ENCODE assay signal across 9 mouse cellular contexts in genomic region chr9:63980179-63981086, GRCm38 (mm10). TPM values are rescaled to one million over a fixed set of nuclear protein-coding genes. Genes with fewer than 3 reads are reported as not detected.
A peak's percentile ranks its signal among the peaks of the same experiment; 100 is the strongest.
DNase-seq lines count a peak whose midpoint lies in the region; ATAC-seq and TF ChIP-seq lines count a peak whose summit lies in the region.
"Had no signal": no experiment of that assay in that cellular context is flagged by ENCODE, and none has a peak within 500 bp of the region (broad histone marks: within the 10 kb centered on the region; RNA-seq: fewer than 3 reads in every experiment).

No protein-coding gene starts in this region.

- H3K4me3 ChIP-seq in embryonic facial prominence, embryonic 10.5 days, result peak overlapping the region; percentile 39
- H3K4me3 ChIP-seq in hindbrain, embryonic 16.5 days (ENCODE audit: low read length), result no peak overlapping the region
- H3K4me3 ChIP-seq in myocyte, result no peak overlapping the region
- H3K4me3 ChIP-seq: megakaryocyte, embryonic 14.5 days had no signal

- 8% methylated on average over 18 of the region's 18 CpGs for WGBS in embryonic facial prominence, embryonic 10.5 days
- WGBS in hindbrain, embryonic 16.5 days, result 14% methylated on average over 18 of the region's 18 CpGs

- no peaks in the 10 kb centered on the region for H3K27me3 ChIP-seq in embryonic facial prominence, embryonic 10.5 days (replicated peaks; ENCODE audit: low read depth, poor library complexity, severe bottlenecking)
- no peaks in the 10 kb centered on the region for H3K27me3 ChIP-seq in hindbrain, embryonic 16.5 days (replicated peaks; ENCODE audit: control insufficient read depth, insufficient read depth, low read length)
- no peaks in the 10 kb centered on the region for H3K27me3 ChIP-seq in myocyte (ENCODE audit: control insufficient read depth, insufficient read depth, insufficient read length)

- peaks cover 32% of the 10 kb centered on the region for H3K36me3 ChIP-seq in embryonic facial prominence, embryonic 10.5 days (replicated peaks)
- H3K36me3 ChIP-seq in hindbrain, embryonic 16.5 days (ENCODE audit: control insufficient read depth, insufficient read depth, low read length), result no peaks in the 10 kb centered on the region
- no peaks in the 10 kb centered on the region for H3K36me3 ChIP-seq in myocyte (ENCODE audit: control insufficient read depth, insufficient read depth)

- H3K9me3 ChIP-seq in embryonic facial prominence, embryonic 10.5 days, result no peaks in the 10 kb centered on the region
- H3K9me3 ChIP-seq in hindbrain, embryonic 16.5 days (ENCODE audit: control insufficient read depth, low read length), result no peaks in the 10 kb centered on the region
- H3K9me3 ChIP-seq: megakaryocyte, embryonic 14.5 days had no signal

- peak overlapping the region; percentile 73 for H3K27ac ChIP-seq in embryonic facial prominence, embryonic 10.5 days (replicated peaks)
- H3K27ac ChIP-seq in hindbrain, embryonic 16.5 days (ENCODE audit: low read depth, low read length), result no peak overlapping the region

- H3K79me2 ChIP-seq in myocyte (ENCODE audit: control insufficient read depth, insufficient read depth), result no peaks in the 10 kb centered on the region

- peaks cover 99% of the 10 kb centered on the region for H3K4me1 ChIP-seq in embryonic facial prominence, embryonic 10.5 days
- peaks cover 20% of the 10 kb centered on the region for H3K4me1 ChIP-seq in hindbrain, embryonic 16.5 days (ENCODE audit: control insufficient read depth, insufficient read depth, low read depth, low read length)

- peak; percentile 34 for DNase-seq in kidney, adult 18-20 months
- no peak for DNase-seq in kidney, adult 8-10 months
- peak; percentile 69 for DNase-seq in embryonic facial prominence, embryonic 10.5 days (ENCODE audit: low spot score)
- DNase-seq in adrenal gland, postnatal 14 days, result no peak
- no peak for DNase-seq in layer of hippocampus, adult 11-12 months (ENCODE audit: low spot score)
- DNase-seq in frontal cortex, adult 2 months (ENCODE audit: extremely low spot score in 1 of 2, low spot score in 1 of 2), result no peak

- no peak overlapping the region for H3K9ac ChIP-seq in hindbrain, embryonic 16.5 days (ENCODE audit: low read depth, low read length)

- no peak for TF ChIP-seq POLR2A in myocyte (IDR thresholded peaks at IDR 0.05; ENCODE audit: insufficient read length, low read depth)

- peak overlapping the region; percentile 18; the same call in 1 of the 2 replicates for H3K4me2 ChIP-seq in hindbrain, embryonic 16.5 days (ENCODE audit: low read length)
- peak overlapping the region; percentile 57 for H3K4me2 ChIP-seq in myocyte (ENCODE audit: low read depth)

- no peak overlapping the region for H3ac ChIP-seq in myocyte (ENCODE audit: control insufficient read depth, insufficient read length)

- ATAC-seq in hindbrain, embryonic 16.5 days, result no peak

TF ChIP-seq in myocyte, 11 proteins besides CTCF, POLR2A, EP300 and RAD21:
- TF ChIP-seq E2F4 (IDR thresholded peaks at IDR 0.05; ENCODE audit: insufficient read depth), result no peak
- no peak for TF ChIP-seq TCF12 (IDR thresholded peaks at IDR 0.05; ENCODE audit: insufficient read depth, poor library complexity, severe bottlenecking)
- TF ChIP-seq TCF3 (IDR thresholded peaks at IDR 0.05; ENCODE audit: insufficient read length, low read depth), result no peak
- no peak for TF ChIP-seq USF1 (IDR thresholded peaks at IDR 0.05; ENCODE audit: low read depth)

RNA-seq across cellular contexts. Expression of gene Smad6, which starts 41.4 kb away (rescaled TPM):
- polyA plus RNA-seq in embryonic facial prominence, embryonic 10.5 days (2016; fragmentation: Nextera tagmentation; extraction: Ambion mirVana), result 7.2 and 7.3 TPM in 2 replicates
- 1.4 and 1.6 TPM in 2 replicates for polyA plus RNA-seq in hindbrain, embryonic 16.5 days (2015; fragmentation: Nextera tagmentation; extraction: Ambion mirVana)
- 1.5 TPM for polyA plus RNA-seq in myocyte (2012; fragmentation: generic; extraction: Trizol)
- total RNA-seq in adrenal gland, postnatal 14 days (2021), result 11.1 and 12.0 TPM in 2 replicates
- 3.1 TPM in 2 replicates for polyA plus RNA-seq in frontal cortex, adult 2 months (2012; rRNA removed)

Comparison
In these comparisons a context has a peak if more than half of its experiments do, and no peak if none do; other contexts are left out.
1. DNase-seq: peak in kidney, adult 18-20 months (single experiment) and embryonic facial prominence, embryonic 10.5 days (single experiment); none in kidney, adult 8-10 months (0 of 2), adrenal gland, postnatal 14 days (single experiment), layer of hippocampus, adult 11-12 months (single experiment) and frontal cortex, adult 2 months (0 of 2).